Mouse (Mus musculus) heart, adult 11 months (tissue): ENCODE data around the gene Sec1.

Experiments used
- DNase-seq: peaks from one replicate; pipeline ENCODE4 v3.0.0; 2022

Sec1 gene

DNA sequence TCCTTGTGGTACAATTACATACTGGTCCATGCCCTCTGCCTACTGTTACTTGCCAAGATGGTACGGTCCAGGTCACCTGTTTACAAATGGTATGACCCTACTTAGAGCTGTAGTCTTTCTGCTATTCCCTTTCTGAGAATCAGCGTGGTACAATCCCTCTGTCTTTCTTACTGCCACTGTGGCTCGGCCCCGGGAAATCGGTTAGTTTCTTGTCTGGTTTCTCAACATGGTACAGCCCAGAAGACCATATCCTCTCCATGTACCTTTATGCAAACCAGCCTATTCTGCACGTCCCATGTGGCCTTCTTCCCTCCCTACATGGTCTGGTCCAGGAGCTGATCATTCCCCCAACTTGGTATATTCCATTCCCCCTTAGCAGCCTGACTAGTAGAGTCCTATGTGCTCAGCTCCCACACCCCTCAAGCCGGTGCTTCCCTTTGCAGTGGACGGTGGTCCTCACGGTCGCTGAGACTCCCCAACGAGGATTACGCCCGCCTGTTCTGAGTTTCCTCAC lies 9.9 kb upstream of the Sec1 start:
- peak; percentile 99 for DNase-seq

DNA sequence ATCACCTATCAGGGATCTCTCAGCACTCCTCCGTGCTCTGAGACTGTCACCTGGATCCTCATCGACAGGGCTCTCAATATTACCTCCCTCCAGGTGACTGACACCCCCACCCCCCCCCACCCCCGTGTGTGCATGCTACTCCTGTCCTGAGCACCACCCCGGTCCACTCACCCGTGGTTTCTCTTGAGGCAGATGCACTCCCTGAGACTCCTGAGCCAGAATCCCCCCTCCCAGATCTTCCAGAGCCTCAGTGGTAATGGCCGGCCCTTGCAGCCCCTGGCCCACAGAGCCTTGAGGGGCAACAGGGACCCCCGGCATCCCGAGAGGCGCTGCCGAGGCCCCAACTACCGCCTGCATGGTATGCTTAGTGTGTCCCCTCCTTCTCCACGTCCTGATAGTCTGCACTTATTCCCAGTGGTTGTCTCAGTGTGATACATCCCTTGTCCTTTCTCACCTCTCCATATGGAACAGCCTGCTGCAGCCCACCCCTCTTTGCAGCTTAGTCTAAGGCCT lies 9.4 kb upstream of the Sec1 start:
- peak; percentile 98 for DNase-seq

DNA sequence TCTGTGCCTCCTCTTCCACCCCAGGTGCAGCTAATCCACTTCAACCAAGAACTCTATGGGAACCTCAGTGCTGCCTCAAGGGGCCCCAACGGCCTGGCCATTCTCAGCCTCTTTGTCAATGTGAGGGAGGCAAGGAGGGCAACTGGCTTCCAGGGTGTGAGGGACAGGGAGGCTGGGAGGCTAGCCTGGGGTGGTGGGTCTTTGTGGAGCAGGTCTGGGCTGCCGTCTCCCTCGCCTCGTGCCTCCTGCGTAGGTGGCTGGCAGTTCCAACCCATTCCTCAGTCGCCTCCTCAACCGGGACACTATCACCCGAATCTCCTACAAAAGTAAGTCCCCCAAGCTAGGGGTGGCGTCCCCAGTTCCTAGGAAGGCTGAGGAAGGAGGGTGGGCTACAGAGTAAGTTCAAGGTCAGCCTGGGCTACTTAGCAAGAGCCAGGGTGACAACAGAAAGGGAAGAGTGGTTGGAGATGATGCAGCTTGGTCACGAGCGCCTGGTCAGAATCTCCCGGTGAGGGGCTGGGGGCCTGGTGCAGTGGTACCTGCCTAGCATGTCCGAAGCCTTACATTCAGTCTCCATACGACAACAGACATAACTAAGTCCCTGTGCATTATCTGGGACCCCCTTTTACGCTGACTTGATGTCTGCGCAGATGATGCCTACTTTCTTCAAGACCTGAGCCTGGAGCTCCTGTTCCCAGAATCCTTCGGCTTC lies 8.8 kb upstream of the Sec1 start:
- peak; percentile 96 for DNase-seq

DNA sequence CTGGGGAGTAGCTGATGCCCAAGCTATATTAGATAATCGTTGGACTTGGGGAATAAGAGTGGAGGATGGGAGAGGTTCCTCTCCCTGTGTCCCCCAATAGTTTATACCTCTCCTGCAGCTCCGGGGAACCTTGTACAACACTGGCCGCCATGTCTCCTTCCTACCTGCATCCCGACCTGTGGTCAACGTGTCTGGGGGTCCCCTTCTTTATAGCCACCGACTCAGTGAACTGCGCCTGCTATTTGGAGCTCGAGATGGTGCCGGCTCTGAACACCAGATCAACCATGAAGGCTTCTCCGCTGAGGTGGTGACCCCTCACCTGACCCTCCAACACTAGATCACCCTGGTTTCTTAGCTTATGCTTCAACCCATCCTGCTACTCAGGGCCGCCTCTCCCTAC lies 8.1 kb upstream of the Sec1 start:
- peak; percentile 95 for DNase-seq

DNA sequence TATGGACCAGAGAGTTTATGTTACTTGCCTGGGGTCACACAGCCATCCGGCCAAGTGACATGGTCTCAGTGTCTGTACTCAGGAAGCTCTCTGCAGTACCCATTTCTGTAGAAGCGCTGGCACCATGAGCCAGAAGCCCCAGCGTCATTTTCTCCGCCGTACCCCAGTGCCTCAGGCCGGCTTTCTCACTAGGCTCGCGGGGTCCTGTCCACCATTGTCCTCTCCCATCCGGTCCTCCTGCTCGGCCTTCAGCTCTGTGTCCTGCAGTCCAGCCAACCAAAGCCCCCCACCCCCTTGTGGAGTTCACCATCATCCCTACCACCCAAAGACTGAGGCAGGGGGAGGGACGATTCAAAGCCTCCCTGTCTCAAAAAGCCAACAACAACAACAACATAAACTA lies 7.4 kb upstream of the Sec1 start:
- DNase-seq = peak; percentile 96

DNA sequence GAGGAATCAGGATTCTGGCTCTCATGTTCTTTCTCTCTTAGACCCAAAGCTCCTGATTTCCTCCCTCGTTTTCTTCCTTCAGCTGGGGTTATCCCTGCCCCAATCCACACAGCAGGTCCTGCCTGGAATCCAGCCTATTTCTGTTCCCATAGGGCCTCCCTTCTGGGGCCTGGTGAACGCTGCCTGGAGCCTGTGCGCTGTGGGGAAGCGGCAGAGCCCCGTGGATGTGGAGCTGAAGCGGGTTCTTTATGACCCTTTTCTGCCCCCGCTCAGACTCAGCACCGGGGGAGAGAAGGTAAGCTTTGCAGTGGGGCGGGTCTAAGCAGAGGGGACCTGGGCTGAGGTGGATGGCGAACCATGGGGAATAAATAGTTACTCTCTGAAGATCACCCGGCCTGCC lies 6.9 kb upstream of the Sec1 start:
- DNase-seq = peak; percentile 97

DNA sequence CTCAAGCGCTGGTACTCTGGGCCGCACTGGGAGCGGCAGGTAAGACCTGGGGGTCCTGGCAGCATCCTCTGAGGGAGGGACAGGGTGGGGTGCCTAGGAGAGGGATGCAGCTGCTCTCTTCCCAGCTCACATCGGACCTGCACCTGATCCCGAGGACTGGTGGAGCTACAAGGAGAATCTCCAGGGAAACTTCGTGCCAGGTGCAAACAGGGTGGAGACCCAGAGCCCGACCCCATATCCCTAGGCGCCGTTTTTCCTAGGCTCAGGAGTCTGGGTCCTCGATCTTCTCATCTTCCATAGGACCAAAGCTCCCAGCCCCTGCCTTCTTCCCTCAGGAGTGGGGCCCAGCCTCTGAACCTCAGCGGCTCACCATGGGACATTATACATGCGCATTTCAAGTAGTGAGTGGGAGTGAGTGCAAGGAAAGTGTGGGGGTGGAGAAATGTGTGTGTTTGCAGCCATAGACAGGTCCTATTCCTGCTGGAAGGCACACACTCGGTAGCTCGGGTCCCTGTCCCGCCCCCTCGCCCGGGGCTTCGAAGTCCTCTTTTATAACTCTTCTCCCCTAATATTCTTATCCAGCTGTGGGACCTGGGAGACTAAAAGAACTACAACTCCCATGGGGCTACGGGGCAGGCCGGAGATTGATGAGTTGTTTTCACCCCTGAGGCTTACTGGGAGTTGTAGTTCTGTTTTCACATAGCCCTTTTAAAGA lies 6.3 kb upstream of the Sec1 start:
- peak; percentile 99 for DNase-seq

DNA sequence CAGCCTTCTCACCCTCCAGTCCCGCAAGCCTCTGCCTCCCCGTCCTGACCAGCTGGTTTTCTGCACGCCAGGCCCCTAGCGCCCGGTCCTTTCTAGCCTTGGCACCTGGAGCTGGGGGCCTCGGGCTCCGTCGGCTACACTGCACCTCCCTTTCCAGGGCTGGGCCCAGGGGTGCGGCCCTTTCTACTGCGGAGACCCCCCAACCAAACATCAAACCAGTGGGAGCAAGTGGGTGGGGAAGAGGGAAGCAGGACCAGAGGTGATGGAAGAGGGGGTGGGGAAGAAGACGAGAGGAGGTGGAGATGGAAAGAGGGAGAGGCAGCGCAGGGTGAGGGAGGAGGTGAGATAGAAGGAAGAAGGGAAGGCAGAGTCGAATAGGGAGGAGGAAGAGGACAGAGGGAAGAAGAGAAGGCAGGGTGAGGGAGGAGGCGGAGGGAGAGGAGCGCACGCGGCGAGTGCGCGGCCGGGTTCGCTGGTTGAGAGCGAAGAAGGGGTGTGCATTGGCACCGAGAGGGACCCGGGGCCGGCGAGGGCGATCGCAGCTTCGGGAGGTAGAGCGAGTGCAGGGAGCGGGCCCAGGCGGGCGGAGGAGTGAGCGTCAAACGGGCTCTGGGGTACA lies 5.4 kb upstream of the Sec1 start, which contains the start of gene Car11:
Gene Car11, plus strand, starts transcription at position 321 of the 619 bp plus-strand sequence.
- peak; percentile 95 for DNase-seq

DNA sequence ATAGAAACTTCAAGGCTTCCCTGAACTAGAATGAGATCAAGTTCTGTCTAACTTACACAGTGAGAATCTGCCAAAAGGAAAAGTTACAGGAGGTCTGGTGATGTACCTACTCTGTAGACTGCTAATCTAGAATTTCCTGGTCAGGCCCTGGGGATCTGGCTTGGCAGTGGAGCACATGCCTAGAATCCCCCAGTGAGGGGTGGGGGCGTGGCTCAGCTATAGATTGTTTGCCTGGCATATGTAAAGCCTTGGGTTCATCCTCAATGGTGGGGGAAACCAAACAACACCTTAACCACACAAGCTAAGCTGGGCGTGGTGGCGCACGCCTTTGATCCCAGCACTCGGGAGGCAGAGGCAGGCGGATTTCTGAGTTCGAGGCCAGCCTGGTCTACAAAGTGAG lies 3.7 kb upstream of the Sec1 start:
- peak; percentile 89 for DNase-seq

DNA sequence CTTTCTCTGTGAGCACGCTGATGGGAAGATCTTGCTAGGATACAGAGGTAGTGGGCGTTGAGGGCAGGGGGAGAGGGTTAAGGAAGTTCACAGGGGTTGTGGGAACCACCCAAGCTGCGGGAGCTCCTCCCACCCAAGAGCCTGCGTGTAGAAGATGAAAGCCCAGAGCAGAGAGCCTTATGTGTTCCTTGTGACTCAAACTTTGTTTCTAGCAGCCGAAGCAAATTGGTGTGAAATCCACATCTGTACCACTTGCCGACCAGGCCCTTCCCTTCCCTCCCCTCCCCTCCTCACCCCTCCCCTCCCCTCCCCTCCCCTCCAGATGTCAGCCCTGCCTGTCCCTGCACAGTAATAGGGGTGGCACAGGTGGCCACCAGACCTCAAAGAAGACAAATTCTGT lies 896 bp upstream of the Sec1 start:
- DNase-seq = no peak

DNA sequence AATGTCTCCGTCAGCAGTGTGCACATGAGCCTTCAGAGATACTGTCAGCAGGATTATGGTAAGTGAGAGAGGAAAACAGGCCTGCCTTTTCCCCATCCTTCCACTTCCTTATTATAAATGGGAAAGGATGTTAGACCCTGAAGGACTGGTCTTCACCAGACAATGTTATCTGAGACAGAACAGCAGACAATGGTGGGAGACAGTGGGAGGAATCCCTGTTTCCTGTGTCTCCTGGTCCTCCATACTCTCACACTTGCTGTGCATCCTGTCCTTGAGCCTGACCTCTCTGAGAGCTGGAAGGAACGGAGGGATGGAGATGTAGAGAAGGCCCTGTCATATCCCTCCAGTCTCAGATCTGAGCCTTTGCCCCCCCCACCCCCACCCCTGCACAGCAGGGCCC lies 1.8 kb downstream of the Sec1 start:
- DNase-seq = no peak

DNA sequence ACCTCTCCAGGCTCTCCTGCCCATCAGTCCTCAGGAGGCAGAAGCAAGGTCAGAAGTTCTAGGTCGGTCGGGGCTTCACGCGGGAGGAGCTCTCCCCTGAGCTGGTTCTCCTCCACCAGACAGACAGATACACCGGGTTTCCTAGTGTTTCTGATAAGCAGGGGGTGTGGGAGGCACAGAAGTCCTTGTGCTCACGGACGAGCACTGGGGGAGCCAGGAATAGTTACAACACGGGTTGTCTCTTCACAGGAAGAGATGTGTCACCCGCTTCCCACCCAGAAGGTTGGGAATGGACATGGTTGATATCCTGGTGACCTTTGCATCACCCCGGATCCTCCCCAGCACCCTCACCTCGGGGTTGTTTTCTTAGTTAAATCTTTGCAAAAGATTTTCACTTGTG lies 4.4 kb downstream of the Sec1 start:
- no peak for DNase-seq

DNA sequence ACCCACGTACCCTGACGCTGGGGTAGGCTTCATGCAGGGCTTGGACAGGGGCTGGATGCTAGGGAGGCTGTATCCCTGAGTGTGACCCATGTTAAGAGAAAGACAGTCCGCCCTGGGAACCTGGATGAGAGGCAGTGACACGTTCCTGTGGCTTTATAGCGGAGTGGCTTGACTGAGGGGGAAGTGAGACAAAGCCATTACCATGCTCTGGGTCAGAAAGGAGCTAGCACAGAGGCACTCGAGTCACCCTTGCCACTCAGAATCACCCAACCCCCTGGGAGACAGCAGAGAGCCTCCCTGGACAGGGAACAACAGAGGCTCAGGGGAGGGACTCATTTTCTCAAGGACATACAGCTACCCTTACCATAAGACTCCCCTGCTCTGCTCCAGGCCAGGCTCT lies 5.1 kb downstream of the Sec1 start:
- DNase-seq = no peak

DNA sequence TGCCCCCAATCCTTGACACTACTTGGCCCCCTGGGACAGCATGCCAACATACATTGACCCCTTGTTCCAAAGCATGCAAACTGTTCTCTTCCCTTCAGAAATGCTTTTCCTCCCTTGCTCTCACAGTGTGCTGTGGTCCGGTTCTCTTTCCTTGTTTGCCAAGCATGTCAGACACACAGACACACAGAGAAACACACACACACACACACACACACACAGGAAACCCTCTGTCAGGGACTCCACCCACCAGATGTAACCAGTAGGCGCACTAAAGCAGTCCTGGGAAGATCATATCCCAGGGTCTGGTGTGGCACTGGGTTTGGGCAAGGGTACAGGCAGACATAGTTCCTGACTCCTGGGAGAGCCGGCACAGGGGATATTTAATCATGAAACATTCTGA lies 7.4 kb downstream of the Sec1 start:
- DNase-seq = no peak

DNA sequence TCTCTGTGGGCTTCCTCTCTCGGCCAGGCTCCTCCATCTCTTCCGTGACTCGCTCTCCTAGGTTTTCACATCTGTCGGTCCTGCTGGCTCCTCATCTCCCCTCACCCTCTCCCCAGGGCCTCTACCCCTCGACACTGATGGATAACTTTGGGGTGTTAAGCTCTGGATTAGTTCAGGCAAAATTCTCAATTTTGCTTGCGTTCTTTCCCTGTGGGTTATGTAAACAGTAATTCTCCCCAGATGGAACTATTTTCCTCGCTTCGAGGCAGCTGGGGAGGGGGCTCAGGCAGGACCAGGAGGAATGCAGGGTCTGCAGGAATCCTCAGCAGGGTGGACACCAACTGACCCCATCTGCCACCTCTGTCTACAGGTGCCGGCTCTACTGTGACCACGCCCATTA lies 8.4 kb downstream of the Sec1 start:
- no peak for DNase-seq

DNA sequence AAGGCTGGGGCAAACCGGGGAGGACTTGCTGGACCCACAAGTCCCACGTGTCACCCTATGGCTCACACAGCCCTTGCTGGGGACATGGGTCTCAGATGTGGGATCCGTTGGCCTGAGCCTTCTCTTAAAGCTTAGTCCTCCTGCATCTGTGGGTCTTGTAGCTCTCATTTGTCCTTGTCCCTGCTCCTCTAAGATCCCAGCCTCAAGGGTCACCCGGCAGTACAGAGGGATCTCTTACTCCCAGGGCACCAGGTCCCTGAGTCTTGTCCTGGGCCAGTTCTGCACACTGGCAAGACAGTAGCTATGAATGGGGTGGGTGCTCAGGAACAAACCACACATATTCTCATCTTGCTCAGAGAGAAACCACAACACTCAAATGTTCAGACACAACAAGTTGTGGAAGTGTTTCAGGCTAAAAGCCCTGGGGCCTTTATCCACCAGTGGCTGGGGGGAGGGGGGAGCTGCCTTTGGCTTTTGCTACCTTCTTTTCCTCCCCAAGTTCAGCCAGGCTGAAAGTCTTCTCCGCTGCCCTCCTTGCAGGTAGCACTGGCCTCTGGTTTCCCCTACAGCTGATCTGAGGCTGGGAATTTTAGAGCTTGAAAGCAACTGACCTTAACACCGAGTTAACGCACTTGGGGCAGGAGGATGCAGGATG lies 10.7 kb downstream of the Sec1 start, which contains the start of gene Ntn5:
Gene Ntn5, plus strand, starts transcription at position 627 of the 655 bp plus-strand sequence.
- DNase-seq = no peak

DNA sequence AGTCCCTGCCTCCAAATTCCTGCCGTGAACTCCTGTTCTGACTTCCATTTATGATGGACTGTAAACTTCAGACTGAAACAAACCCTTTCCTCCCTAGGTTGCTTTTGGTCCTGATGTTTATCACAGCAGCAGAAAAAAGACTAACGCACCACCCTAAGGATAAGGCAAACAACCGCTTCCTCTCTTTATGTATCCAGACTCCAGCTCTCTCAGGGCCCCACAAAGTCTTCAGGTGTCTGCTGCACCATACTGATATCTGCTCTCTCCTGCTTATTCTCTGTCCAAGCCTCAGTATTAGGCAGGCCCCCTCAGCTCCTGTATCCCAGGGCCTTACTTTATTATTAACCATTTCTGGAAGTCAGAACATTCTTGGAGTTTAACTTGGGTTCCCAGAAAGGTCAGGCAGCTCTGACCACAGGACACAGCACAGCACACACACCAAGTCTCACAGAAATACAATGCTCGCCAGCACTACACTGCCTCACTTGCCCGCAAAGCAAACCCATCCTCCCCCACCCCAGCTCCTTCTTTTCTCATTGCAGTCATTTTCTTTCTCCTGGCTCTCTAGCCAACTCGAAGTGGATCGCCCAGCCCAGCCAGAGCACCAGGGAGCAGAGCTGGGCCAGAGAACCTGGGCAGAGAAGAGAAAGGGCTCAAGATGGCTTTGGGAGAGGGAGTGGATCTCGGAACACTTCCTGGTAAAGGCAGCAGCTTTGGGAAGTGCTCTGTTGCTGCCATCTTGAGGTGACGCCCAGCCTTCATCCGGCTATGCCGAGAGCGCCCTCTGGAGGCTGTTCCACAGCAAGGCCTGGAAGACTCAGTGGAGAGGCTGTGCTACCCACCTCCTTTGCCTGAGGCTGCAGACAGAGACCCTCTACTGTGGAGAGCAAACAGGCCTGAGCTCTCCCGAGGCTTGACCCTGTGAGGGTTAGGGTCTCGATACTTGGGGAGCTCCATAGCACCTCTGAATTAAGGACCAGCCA lies 11.8 kb downstream of the Sec1 start:
- DNase-seq = peak; percentile 98

DNA sequence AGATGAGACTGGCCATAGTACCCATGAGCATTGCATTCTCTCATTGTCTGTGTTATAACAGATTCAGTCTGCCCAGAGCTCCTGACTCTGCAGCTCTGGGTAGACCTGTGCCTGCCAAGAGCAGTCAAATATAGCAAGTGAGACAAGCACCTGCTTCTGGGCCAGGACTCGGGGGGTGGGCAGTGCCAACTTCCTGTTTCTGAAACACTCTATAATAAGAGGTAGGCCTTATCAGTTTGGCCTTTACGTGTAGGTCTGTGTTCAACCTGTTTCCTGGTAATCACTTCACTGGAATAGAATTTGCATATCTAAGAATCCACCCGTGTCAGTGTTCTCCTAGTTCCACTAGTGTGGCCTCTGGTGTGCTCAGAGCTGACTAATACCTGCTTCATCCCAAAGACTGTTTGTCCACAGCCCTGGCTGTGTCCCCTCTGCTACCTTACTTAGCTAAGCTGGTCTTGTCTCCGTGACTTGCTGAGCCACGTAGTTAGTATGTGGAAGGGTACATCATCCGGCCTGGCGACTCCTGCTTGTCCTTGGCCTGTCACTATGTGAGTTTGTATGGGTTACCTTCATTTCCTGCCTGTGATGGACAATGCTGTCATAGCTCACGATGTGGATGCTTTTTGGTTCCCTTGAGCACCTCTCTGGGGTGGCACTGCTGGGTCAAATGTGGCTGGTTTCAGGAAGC lies 13.0 kb downstream of the Sec1 start:
- peak; percentile 98 for DNase-seq

DNA sequence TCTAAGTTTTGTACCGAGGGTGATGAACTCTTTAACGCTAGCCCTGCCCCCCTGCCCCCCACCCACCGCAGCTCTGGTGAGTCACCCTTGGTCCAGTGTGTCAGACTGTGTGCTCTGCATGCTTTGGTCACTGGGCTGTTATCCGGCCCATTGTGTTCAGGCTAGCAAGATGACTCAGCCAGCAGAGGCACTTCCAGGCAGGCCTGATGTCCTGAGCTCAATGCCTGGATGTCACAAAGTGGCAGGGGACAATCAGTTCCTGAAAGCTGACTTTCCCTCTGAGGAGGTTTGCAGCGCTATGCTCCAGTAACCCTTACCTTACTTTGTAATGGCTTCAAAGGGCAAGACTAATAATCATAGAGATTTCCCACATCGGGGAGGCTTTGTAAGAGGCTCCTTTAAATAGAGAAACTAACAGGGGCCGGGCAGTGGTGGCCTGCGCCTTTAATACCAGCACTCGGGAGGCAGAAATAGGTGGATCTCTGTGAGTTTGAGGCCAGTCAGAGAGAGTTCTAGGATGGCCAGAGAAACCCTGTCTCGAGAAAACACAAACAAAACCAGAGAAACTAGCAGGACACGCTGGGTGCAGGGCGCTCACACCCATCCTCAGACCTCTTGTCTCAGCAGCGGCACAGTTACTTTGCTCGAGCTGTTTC lies 14.1 kb downstream of the Sec1 start:
- DNase-seq = peak; percentile 98

DNA sequence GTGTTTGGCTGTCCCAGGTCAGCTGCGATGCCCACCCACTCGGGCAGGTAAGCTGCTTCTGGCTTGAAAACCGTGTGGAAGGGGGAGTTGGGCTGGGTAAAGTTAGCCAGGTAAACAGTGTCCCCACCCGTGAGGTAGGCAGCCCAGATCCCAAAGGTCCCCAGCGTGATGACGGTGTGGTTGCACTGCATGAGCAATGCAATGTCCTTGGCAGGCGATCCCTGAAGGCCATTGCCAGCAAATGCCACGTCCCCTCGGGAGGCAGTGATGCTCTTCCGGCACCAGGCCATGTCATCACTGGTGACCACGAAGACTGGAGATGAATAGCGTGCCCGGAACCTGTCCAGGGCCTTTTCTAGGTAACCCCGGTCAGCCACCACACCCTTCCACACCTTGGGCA lies 15.7 kb downstream of the Sec1 start:
- DNase-seq = no peak
